Mouse (Mus musculus): Measurements from ENCODE around the gene Serbp1. TPM values are rescaled to one million over a fixed set of nuclear protein-coding genes. Genes with fewer than 3 reads are reported as not detected.

Serbp1 gene
- 7.4 and 22.0 TPM in 2 replicates for polyA plus RNA-seq (2012; rRNA removed)

DNA sequence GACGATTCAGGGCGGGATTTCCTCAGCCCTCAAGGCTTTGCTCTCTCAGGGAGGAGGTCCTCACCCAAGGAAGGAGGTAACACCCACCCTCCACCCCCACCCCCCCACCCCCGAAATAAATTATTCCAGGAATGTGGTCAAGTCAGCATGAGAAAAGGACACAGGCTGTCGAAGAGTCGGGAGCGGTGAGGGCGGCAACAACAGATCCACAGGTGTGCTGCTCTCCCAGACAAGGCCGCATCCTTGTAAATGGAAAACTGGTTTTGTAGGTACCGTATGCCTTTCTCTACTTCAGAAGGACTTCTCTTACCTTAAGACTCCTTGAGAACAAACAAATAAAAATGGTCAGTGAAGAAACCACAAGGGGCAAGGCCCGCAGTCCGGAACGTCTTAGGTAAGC, at the start of gene Serbp1:
Gene Serbp1 (plus strand): TSS at position 200 of the 400 bp plus-strand sequence.
- TF ChIP-seq CTCF (IDR thresholded peaks at IDR 0.05; ENCODE audit: extremely low read depth, insufficient read length, insufficient replicate concordance, low read depth, low read length) = no peak
- TF ChIP-seq POLR2A (IDR thresholded peaks at IDR 0.05; ENCODE audit: low read depth, low read length) = no peak
- Histone ChIP-seq H3K4me3 (ENCODE audit: low read depth, low read length) (no peak within 1 kb of the TSS), H3K36me3 (ENCODE audit: control insufficient read depth, insufficient read depth, low read length) (no peaks in the 10 kb centered on the region), H3K27ac (ENCODE audit: insufficient read depth, low read depth, low read length) (no peak within 1 kb of the TSS), H3K4me1 (ENCODE audit: control insufficient read depth, insufficient read depth, insufficient read length, low read length) (no peaks in the 10 kb centered on the region), H3K27me3 (ENCODE audit: control insufficient read depth, insufficient read depth, low read length) (no peaks in the 10 kb centered on the region)
- WGBS = 59% methylated on average over 12 of the region's 12 CpGs

DNA sequence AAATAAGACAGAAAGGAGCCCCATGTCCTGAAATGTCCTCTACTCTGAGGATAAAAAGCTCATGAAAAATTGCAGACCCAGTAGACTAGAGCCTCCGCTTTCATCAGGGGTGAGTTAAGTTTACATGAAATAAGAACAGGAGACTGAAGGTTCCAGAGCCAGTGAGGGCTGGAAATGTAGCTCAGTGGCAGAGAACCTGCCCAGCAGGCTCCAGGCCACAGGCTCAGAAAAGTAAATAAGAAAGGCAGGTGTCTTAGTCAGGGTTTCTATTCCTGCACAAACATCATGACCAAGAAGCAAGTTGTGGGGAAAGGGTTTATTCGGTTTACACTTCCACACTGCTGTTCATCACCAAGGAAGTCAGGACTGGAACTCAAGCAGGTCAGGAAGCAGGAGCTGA, 44.4 kb upstream of the Serbp1 start:
- Histone ChIP-seq H3K27me3 (ENCODE audit: control insufficient read depth, insufficient read depth, low read length) (no peaks in the 10 kb centered on the region), H3K27ac (ENCODE audit: insufficient read depth, low read depth, low read length) (no peak overlapping the region), H3K4me3 (ENCODE audit: low read depth, low read length) (no peak overlapping the region), H3K36me3 (ENCODE audit: control insufficient read depth, insufficient read depth, low read length) (no peaks in the 10 kb centered on the region), H3K4me1 (ENCODE audit: control insufficient read depth, insufficient read depth, insufficient read length, low read length) (no peaks in the 10 kb centered on the region)
- WGBS = 47% methylated on average over 2 of the region's 2 CpGs
- TF ChIP-seq CTCF (IDR thresholded peaks at IDR 0.05; ENCODE audit: extremely low read depth, insufficient read length, insufficient replicate concordance, low read depth, low read length) (no peak), POLR2A (IDR thresholded peaks at IDR 0.05; ENCODE audit: low read depth, low read length) (no peak)

DNA sequence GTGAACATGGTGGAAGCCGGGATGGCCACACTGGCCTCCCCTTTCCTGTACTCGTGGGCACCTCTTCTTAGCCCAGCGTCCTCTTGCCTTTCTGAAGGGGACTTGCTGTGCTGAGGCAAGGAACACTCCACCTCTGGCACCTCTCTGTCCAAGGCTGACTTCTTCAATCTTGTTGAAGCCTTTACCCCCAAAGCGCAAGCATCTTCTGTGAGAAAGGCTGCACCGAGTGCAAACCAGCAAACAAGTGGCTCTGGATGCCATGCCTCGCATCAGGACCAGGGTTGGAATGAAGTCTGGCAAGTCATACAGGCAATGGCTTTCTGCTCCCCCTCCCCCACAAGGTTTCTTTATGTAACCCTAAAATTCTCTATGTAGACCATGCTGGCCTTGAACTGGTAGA, 43.4 kb upstream of the Serbp1 start:
- Histone ChIP-seq H3K4me3 (ENCODE audit: low read depth, low read length) (no peak overlapping the region), H3K27me3 (ENCODE audit: control insufficient read depth, insufficient read depth, low read length) (no peaks in the 10 kb centered on the region), H3K27ac (ENCODE audit: insufficient read depth, low read depth, low read length) (no peak overlapping the region), H3K36me3 (ENCODE audit: control insufficient read depth, insufficient read depth, low read length) (no peaks in the 10 kb centered on the region), H3K4me1 (ENCODE audit: control insufficient read depth, insufficient read depth, insufficient read length, low read length) (no peaks in the 10 kb centered on the region)
- WGBS = 89% methylated on average over 6 of the region's 6 CpGs
- TF ChIP-seq CTCF (IDR thresholded peaks at IDR 0.05; ENCODE audit: extremely low read depth, insufficient read length, insufficient replicate concordance, low read depth, low read length) (no peak), POLR2A (IDR thresholded peaks at IDR 0.05; ENCODE audit: low read depth, low read length) (no peak)

DNA sequence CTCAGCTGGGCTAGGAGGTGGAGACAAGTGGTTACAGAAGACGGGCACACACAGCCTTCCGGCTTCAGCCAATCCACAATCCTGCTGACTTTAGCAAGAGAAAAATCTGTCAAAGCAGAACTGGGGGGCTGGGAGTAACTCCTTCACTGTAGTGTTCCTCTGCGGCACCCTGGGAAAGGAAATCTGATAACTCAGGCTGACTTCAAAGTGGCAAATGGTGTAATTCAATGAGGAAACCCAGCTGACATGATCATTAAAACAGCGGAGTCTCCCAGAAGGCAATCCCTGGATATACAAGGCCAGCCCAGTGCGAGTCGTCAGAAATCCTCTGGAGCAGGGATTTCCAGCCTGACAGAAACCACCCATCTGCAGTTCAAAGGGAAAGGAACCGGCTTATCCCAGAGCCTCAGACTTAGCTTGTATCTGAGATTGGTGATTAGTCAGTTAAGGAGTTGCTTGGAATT, 42.8 kb upstream of the Serbp1 start:
- WGBS = 29% methylated on average over 7 of the region's 7 CpGs

DNA sequence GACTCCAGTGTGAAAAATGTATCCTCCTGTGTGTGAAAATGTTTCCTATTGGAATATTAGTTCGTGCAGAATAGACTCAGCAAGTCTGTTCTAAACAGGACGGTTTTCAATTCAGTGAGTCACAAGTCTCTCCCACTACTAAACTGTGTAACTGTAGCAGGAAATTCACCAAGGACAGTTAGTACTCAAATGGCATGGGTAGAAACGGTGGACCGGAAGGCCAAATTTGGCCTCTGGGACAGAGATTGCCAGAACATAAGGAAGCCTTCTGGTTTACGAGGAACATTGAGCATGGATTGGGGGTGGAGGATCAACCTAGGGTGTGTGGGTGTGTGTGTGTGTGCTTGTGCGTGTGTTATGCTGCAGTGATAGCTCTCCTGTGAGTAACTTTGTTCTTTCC, 41.2 kb upstream of the Serbp1 start:
- Histone ChIP-seq H3K4me3 (ENCODE audit: low read depth, low read length) (no peak overlapping the region), H3K4me1 (ENCODE audit: control insufficient read depth, insufficient read depth, insufficient read length, low read length) (no peaks in the 10 kb centered on the region), H3K36me3 (ENCODE audit: control insufficient read depth, insufficient read depth, low read length) (no peaks in the 10 kb centered on the region), H3K27ac (ENCODE audit: insufficient read depth, low read depth, low read length) (no peak overlapping the region), H3K27me3 (ENCODE audit: control insufficient read depth, insufficient read depth, low read length) (no peaks in the 10 kb centered on the region)
- WGBS = 88% methylated on average over 6 of the region's 6 CpGs
- TF ChIP-seq POLR2A (IDR thresholded peaks at IDR 0.05; ENCODE audit: low read depth, low read length) (no peak), CTCF (IDR thresholded peaks at IDR 0.05; ENCODE audit: extremely low read depth, insufficient read length, insufficient replicate concordance, low read depth, low read length) (no peak)

More for the DNA sequence above, 42.8 kb upstream of the Serbp1 start:
- TF ChIP-seq POLR2A (IDR thresholded peaks at IDR 0.05; ENCODE audit: low read depth, low read length) (no peak), CTCF (IDR thresholded peaks at IDR 0.05; ENCODE audit: extremely low read depth, insufficient read length, insufficient replicate concordance, low read depth, low read length) (no peak)
- Histone ChIP-seq H3K27me3 (ENCODE audit: control insufficient read depth, insufficient read depth, low read length) (no peaks in the 10 kb centered on the region), H3K4me3 (ENCODE audit: low read depth, low read length) (no peak overlapping the region), H3K4me1 (ENCODE audit: control insufficient read depth, insufficient read depth, insufficient read length, low read length) (no peaks in the 10 kb centered on the region), H3K36me3 (ENCODE audit: control insufficient read depth, insufficient read depth, low read length) (no peaks in the 10 kb centered on the region), H3K27ac (ENCODE audit: insufficient read depth, low read depth, low read length) (no peak overlapping the region)

DNA sequence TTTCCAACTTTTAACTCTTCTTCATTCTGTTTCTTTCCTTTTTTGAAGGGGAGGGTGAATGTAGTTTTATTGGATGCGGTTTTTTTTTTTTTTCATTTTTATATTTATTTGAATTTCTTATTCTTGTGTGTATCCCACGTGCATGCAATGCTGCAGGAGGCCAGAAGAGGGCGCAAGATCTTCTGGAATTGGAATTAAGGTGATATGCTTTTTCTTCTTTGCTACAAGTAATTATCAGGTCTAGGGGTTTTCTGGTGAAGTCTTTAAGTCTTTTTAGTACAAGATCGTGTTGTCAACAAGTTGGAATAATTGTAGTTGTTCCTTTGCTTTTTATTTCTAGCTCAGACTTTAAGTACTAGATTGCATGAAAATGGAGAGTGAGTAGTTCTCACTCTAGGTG, 39.9 kb upstream of the Serbp1 start:
- Histone ChIP-seq H3K36me3 (ENCODE audit: control insufficient read depth, insufficient read depth, low read length) (no peaks in the 10 kb centered on the region), H3K4me1 (ENCODE audit: control insufficient read depth, insufficient read depth, insufficient read length, low read length) (no peaks in the 10 kb centered on the region), H3K27ac (ENCODE audit: insufficient read depth, low read depth, low read length) (no peak overlapping the region), H3K4me3 (ENCODE audit: low read depth, low read length) (no peak overlapping the region), H3K27me3 (ENCODE audit: control insufficient read depth, insufficient read depth, low read length) (no peaks in the 10 kb centered on the region)
- TF ChIP-seq POLR2A (IDR thresholded peaks at IDR 0.05; ENCODE audit: low read depth, low read length) (no peak), CTCF (IDR thresholded peaks at IDR 0.05; ENCODE audit: extremely low read depth, insufficient read length, insufficient replicate concordance, low read depth, low read length) (0 out of 2 replicates have a peak, but pooled peaks have one; percentile 25)
- WGBS = 29% methylated on average over 4 of the region's 4 CpGs

DNA sequence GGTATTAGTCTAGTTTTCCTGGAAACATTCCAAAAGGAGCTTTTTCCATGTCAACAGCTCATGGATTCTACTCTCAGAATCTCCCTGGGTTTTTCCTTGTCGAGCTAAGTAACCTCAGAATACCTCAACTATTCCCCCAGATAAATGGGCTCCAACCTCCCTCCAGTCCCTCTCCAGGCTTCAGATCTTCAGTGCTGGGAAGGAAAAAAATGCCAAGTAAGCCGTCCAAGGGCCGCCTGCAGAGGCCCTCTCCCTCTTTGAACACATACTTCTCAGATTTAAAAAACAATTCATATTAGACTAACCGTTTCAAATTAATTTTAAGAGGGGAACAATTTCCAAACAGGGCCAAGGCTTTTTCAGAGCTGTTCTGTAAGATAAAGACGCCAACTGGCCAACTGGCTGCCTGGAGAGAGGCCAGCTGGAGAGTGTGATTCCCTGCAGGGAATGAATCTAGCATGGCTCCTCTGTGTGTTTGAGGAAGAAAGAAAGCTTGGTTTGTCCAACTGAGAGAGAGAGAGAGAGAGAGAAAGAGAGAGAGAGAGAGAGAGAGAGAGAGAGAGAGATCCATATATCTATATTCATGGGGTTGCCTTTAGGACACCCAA, 37.2 kb upstream of the Serbp1 start:
- no peaks in the 10 kb centered on the region for H3K4me1 ChIP-seq (ENCODE audit: control insufficient read depth, insufficient read depth, insufficient read length, low read length)
- no peaks in the 10 kb centered on the region for H3K36me3 ChIP-seq (ENCODE audit: control insufficient read depth, insufficient read depth, low read length)
- WGBS = 58% methylated on average over 5 of the region's 5 CpGs
- TF ChIP-seq CTCF (IDR thresholded peaks at IDR 0.05; ENCODE audit: extremely low read depth, insufficient read length, insufficient replicate concordance, low read depth, low read length) (no peak), POLR2A (IDR thresholded peaks at IDR 0.05; ENCODE audit: low read depth, low read length) (no peak)
- no peak overlapping the region for H3K27ac ChIP-seq (ENCODE audit: insufficient read depth, low read depth, low read length)
- H3K4me3 ChIP-seq (ENCODE audit: low read depth, low read length) = no peak overlapping the region
- H3K27me3 ChIP-seq (ENCODE audit: control insufficient read depth, insufficient read depth, low read length) = no peaks in the 10 kb centered on the region

Data from small intestine, adult 2 months (tissue).